Mouse (Mus musculus) CH12.LX (cell line): ENCODE data around the gene 9430015G10Rik.

Experiments used
- BHLHE40 ChIP-seq: IDR thresholded peaks from 2 replicates; pipeline ENCODE4 v1.6.1; 2011; ENCODE audit warnings: mild to moderate bottlenecking, low read depth, low read length, improper control_type of control experiment
- CTCF ChIP-seq, 2 experiments: IDR thresholded peaks in 1 of 2; conservative IDR thresholded peaks in 1 of 2; 2 replicates each; pipeline ENCODE4 v1.5.1; 2011 to 2012; ENCODE audit warnings: low read depth in 2 of 2, low read length in 2 of 2, improper control_type of control experiment in 1 of 2, inconsistent platforms in 1 of 2, mild to moderate bottlenecking in 1 of 2, moderate library complexity in 1 of 2
- MEF2A ChIP-seq: IDR thresholded peaks from 2 replicates; pipeline ENCODE4 v1.6.1; 2014; ENCODE audit warnings: low read depth, mild to moderate bottlenecking, inconsistent platforms, low read length, improper control_type of control experiment, borderline replicate concordance
- POLR2A ChIP-seq: IDR thresholded peaks from 2 replicates; pipeline ENCODE4 v1.6.1; 2011; ENCODE audit warnings: low read depth, mild to moderate bottlenecking, improper control_type of control experiment, low read length

- TF ChIP-seq MEF2A (no peak), BHLHE40 (no peak), POLR2A (no peak), CTCF (conservative IDR thresholded peaks at IDR 0.05 in 1 of 2, IDR thresholded peaks at IDR 0.05 in 1 of 2; ENCODE audit: low read depth in 2 of 2, low read length in 2 of 2) (no peak)
Measured at GRCm38 (mm10) chr4:156133943-156134605, 24.3 kb downstream of the 9430015G10Rik start.
